In genomic region chr1:138619114-138619971, GRCm38 (mm10) we compare ENCODE assay signal across 8 mouse cellular contexts. TPM values are rescaled to one million over a fixed set of nuclear protein-coding genes. Genes with fewer than 3 reads are reported as not detected.
A peak's percentile ranks its signal among the peaks of the same experiment; 100 is the strongest.
DNase-seq lines count a peak whose midpoint lies in the region; ATAC-seq lines count a peak whose summit lies in the region.

No protein-coding gene starts in this region.

- peak overlapping the region; percentile 78 for H3K4me3 ChIP-seq in hindbrain, embryonic 13.5 days

- no peaks in the 10 kb centered on the region for H3K36me3 ChIP-seq in hindbrain, embryonic 13.5 days

- H3K27me3 ChIP-seq in hindbrain, embryonic 13.5 days, result no peaks in the 10 kb centered on the region

- peak overlapping the region; percentile 82 for H3K27ac ChIP-seq in hindbrain, embryonic 13.5 days

- peak overlapping the region; percentile 76 for H3K4me2 ChIP-seq in hindbrain, embryonic 13.5 days

- peak; percentile 97 for ATAC-seq in hindbrain, embryonic 13.5 days (ENCODE audit: low FRiP score)

- DNase-seq in NIH3T3 (ENCODE audit: low read depth), result peak; percentile 98
- peak; percentile 99 for DNase-seq in cerebellum, postnatal 10 days
- DNase-seq in frontal cortex, postnatal 10 days (ENCODE audit: low spot score in 2 of 2), result peak; percentile 93 to 96
- peak; percentile 92 to 97 for DNase-seq in layer of hippocampus, postnatal 25 days (ENCODE audit: extremely low spot score in 1 of 2, low spot score in 1 of 2)
- DNase-seq in lung, postnatal 25 days (ENCODE audit: low spot score), result peak; percentile 98
- DNase-seq in retina, embryonic 14.5 days (ENCODE audit: low spot score), result peak; percentile 98
- DNase-seq in thymus, postnatal 4 days, result peak; percentile 99

- under 1% methylated on average over 80 of the region's 83 CpGs for WGBS in hindbrain, embryonic 13.5 days

- H3K9ac ChIP-seq in hindbrain, embryonic 13.5 days, result peak overlapping the region; percentile 71

- peaks cover 13% of the 10 kb centered on the region for H3K4me1 ChIP-seq in hindbrain, embryonic 13.5 days (replicated peaks)

- H3K9me3 ChIP-seq in hindbrain, embryonic 13.5 days, result no peaks in the 10 kb centered on the region

RNA-seq across cellular contexts. Expression of gene Nek7, which starts 0.6 kb away (rescaled TPM):
- 13.1 and 13.8 TPM in 2 replicates for polyA plus RNA-seq in hindbrain, embryonic 13.5 days (2015; fragmentation: Nextera tagmentation; extraction: Ambion mirVana)
- total RNA-seq in layer of hippocampus, postnatal 25 days (2021), result 10 to 100 TPM; 30.9 to 32.4 TPM

Comparison
In these comparisons a context has a peak if more than half of its experiments do, and no peak if none do; other contexts are left out.
1. Peak in every context shown above with its lines: DNase-seq, ATAC-seq, H3K4me3 ChIP-seq and H3K27ac ChIP-seq.